Mouse (Mus musculus) forebrain, embryonic 14.5 days (tissue): ENCODE data around the gene Cbx2. TPM values are rescaled to one million over a fixed set of nuclear protein-coding genes. Genes with fewer than 3 reads are reported as not detected.
A peak's percentile ranks its signal among the peaks of the same experiment; 100 is the strongest.

Experiments
- ATAC-seq: fragments of 200-750 bp; cut with Nextera tagmentation; 2 replicates; pipeline ENCODE4 v1.8.0; 2017; ENCODE audit warnings: mild to moderate bottlenecking, moderate library complexity
- DNase-seq: peaks from one replicate; pipeline ENCODE4 v3.0.0-alpha.2; 2015; ENCODE audit warnings: low spot score
- H3K27ac ChIP-seq: fragments of 300-500 bp; sonication (generic); 2 replicates; pipeline ENCODE4 v1.5.1; 2014; ENCODE audit warnings: low read depth, mild to moderate bottlenecking, control low read depth, low read length, moderate library complexity
- H3K27me3 ChIP-seq: fragments of 300-500 bp; sonication (generic); replicated peaks from 2 replicates; pipeline ENCODE4 v1.6.1; 2014; ENCODE audit warnings: low read length, control low read depth, mixed read lengths; ENCODE audit not compliant: control insufficient read depth, insufficient read depth
- H3K36me3 ChIP-seq: fragments of 300-500 bp; sonication (generic); 2 replicates; pipeline ENCODE4 v1.6.1; 2014; ENCODE audit warnings: low read length, control low read depth; ENCODE audit not compliant: control insufficient read depth, insufficient read depth
- H3K4me1 ChIP-seq: fragments of 300-500 bp; sonication (generic); 2 replicates; pipeline ENCODE4 v1.6.1; 2014; ENCODE audit warnings: antibody characterized with exemption, low read length, control low read depth; ENCODE audit not compliant: control insufficient read depth, insufficient read depth
- H3K4me2 ChIP-seq: fragments of 300-500 bp; sonication (generic); 2 replicates; pipeline ENCODE4 v1.6.1; 2014; ENCODE audit warnings: mild to moderate bottlenecking, control low read depth, low read length
- H3K4me3 ChIP-seq: fragments of 300-500 bp; sonication (generic); 2 replicates; pipeline ENCODE4 v1.5.1; 2014; ENCODE audit warnings: low read depth, low read length, control low read depth
- H3K9ac ChIP-seq: fragments of 300-500 bp; sonication (generic); 2 replicates; pipeline ENCODE4 v1.6.1; 2014; ENCODE audit warnings: mild to moderate bottlenecking, low read length, control low read depth, moderate library complexity
- H3K9me3 ChIP-seq: fragments of 300-500 bp; sonication (generic); replicated peaks from 2 replicates; pipeline ENCODE4 v1.6.1; 2016; ENCODE audit warnings: low read length, control low read depth, mixed read lengths; ENCODE audit not compliant: control insufficient read depth
- WGBS: fragments of 180-500 bp; shearing (Covaris S2); extraction: QIAGEN DNeasy Blood & Tissue Kit; methylation state at CpG from one replicate; pipeline ENCODE4 v1.1.7; 2014; 5-methylcytosine and 5-hydroxymethylcytosine counted together
- polyA plus RNA-seq: library from polyadenylated mRNA; unstranded; fragments of >200 nt; fragmentation: Nextera tagmentation; extraction: Ambion mirVana; gene quantifications from 2 replicates; pipeline ENCODE4 v1.2.1, GENCODE M21; 2014

Cbx2 gene
- polyA plus RNA-seq, 1 experiment from 2014 or later: 19.2 TPM

GRCm38 (mm10) chr11:119006462-119006861 lies 16.3 kb upstream of the Cbx2 start:
- no peaks in the 10 kb centered on the region for H3K9me3 ChIP-seq
- ATAC-seq: no peak
- no peak overlapping the region for H3K4me2 ChIP-seq
- no peak overlapping the region for H3K27ac ChIP-seq
- H3K4me1 ChIP-seq: no peaks in the 10 kb centered on the region
- no peaks in the 10 kb centered on the region for H3K36me3 ChIP-seq
- WGBS: 72% methylated on average over 3 of the region's 3 CpGs
- no peaks in the 10 kb centered on the region for H3K27me3 ChIP-seq
- H3K4me3 ChIP-seq: no peak overlapping the region
- H3K9ac ChIP-seq: no peak overlapping the region
- no peak for DNase-seq

- Histone ChIP-seq H3K4me2 (peak overlapping the region; percentile 25; the same call in 1 of the 2 replicates), H3K4me3 (0 out of 2 replicates have a peak overlapping the region, but pooled peaks have one; percentile 9), H3K4me1 (no peaks in the 10 kb centered on the region), H3K27me3 (no peaks in the 10 kb centered on the region), H3K27ac (no peak overlapping the region), H3K9ac (peak overlapping the region; percentile 32; the same call in 1 of the 2 replicates), H3K9me3 (no peaks in the 10 kb centered on the region), H3K36me3 (no peaks in the 10 kb centered on the region)
- DNase-seq (peak; percentile 23), ATAC-seq (no peak)
- WGBS: 27% methylated on average over 21 of the region's 21 CpGs
These were observed 15.0 kb upstream of the Cbx2 start for GRCm38 (mm10) chr11:119007461-119008456.

- no peaks in the 10 kb centered on the region for H3K36me3 ChIP-seq
- H3K4me3 ChIP-seq: no peak overlapping the region
- H3K9me3 ChIP-seq: no peaks in the 10 kb centered on the region
- 89% methylated on average over 7 of the region's 7 CpGs for WGBS
- no peak overlapping the region for H3K27ac ChIP-seq
- H3K4me2 ChIP-seq: no peak overlapping the region
- DNase-seq (no peak), ATAC-seq (no peak)
- H3K27me3 ChIP-seq: no peaks in the 10 kb centered on the region
- no peak overlapping the region for H3K9ac ChIP-seq
- H3K4me1 ChIP-seq: no peaks in the 10 kb centered on the region
These were observed 8.3 kb upstream of the Cbx2 start for GRCm38 (mm10) chr11:119014455-119014854.

- Histone ChIP-seq H3K4me3 (no peak overlapping the region), H3K4me2 (no peak overlapping the region), H3K27me3 (peaks cover 4% of the 10 kb centered on the region; the same call in 1 of the 2 replicates), H3K9ac (no peak overlapping the region), H3K9me3 (no peaks in the 10 kb centered on the region), H3K27ac (no peak overlapping the region), H3K4me1 (peaks cover 6% of the 10 kb centered on the region), H3K36me3 (no peaks in the 10 kb centered on the region)
- 63% methylated on average over 7 of the region's 7 CpGs for WGBS
- DNase-seq: no peak
- no peak for ATAC-seq
These were observed 5.3 kb upstream of the Cbx2 start for GRCm38 (mm10) chr11:119017506-119017905.

- H3K4me3 ChIP-seq: no peak overlapping the region
- H3K27me3 ChIP-seq: peaks cover 4% of the 10 kb centered on the region; the same call in 1 of the 2 replicates
- H3K27ac ChIP-seq: no peak overlapping the region
- H3K9me3 ChIP-seq: no peaks in the 10 kb centered on the region
- H3K9ac ChIP-seq: no peak overlapping the region
- no peak for ATAC-seq
- H3K36me3 ChIP-seq: peaks cover 4% of the 10 kb centered on the region
- WGBS: 83% methylated on average over 7 of the region's 7 CpGs
- H3K4me2 ChIP-seq: no peak overlapping the region
- peaks cover 29% of the 10 kb centered on the region for H3K4me1 ChIP-seq
- no peak for DNase-seq
These were observed 1.6 kb upstream of the Cbx2 start for GRCm38 (mm10) chr11:119021180-119021579.

- no peaks in the 10 kb centered on the region for H3K9me3 ChIP-seq
- H3K36me3 ChIP-seq: peaks cover 15% of the 10 kb centered on the region
- 4% methylated on average over 42 of the region's 42 CpGs for WGBS
- peak overlapping the region; percentile 90 for H3K27ac ChIP-seq
- peak overlapping the region; percentile 78 for H3K4me2 ChIP-seq
- H3K27me3 ChIP-seq: peaks cover 4% of the 10 kb centered on the region; the same call in 1 of the 2 replicates
- DNase-seq (no peak), ATAC-seq (no peak)
- H3K4me3 ChIP-seq: peak overlapping the region; percentile 99
- H3K9ac ChIP-seq: peak overlapping the region; percentile 98
- H3K4me1 ChIP-seq: peaks cover 29% of the 10 kb centered on the region
These were observed 481 bp upstream of the Cbx2 start for GRCm38 (mm10) chr11:119022068-119022894.

GRCm38 (mm10) chr11:119023616-119023980 lies 836 bp downstream of the Cbx2 start:
- peak; percentile 8 for ATAC-seq

GRCm38 (mm10) chr11:119024260-119024659 lies 1.5 kb downstream of the Cbx2 start:
- ATAC-seq: no peak
- H3K4me1 ChIP-seq: peaks cover 29% of the 10 kb centered on the region

More at GRCm38 (mm10) chr11:119023616-119023980, 836 bp downstream of the Cbx2 start:
- Histone ChIP-seq H3K4me1 (peaks cover 29% of the 10 kb centered on the region), H3K9me3 (no peaks in the 10 kb centered on the region), H3K9ac (peak overlapping the region; percentile 98), H3K27ac (peak overlapping the region; percentile 90), H3K4me3 (peak overlapping the region; percentile 99), H3K36me3 (peaks cover 28% of the 10 kb centered on the region), H3K27me3 (peaks cover 4% of the 10 kb centered on the region; the same call in 1 of the 2 replicates), H3K4me2 (peak overlapping the region; percentile 78)
- DNase-seq: peak; percentile 64
- WGBS: 1% methylated on average over 12 of the region's 15 CpGs

More at GRCm38 (mm10) chr11:119024260-119024659, 1.5 kb downstream of the Cbx2 start:
- peak overlapping the region; percentile 90; the same call in 1 of the 2 replicates for H3K27ac ChIP-seq
- H3K4me3 ChIP-seq: peak overlapping the region; percentile 99
- H3K4me2 ChIP-seq: peak overlapping the region; percentile 78
- peak overlapping the region; percentile 98 for H3K9ac ChIP-seq
- 11% methylated on average over 7 of the region's 7 CpGs for WGBS
- DNase-seq: no peak
- peaks cover 35% of the 10 kb centered on the region for H3K36me3 ChIP-seq
- peaks cover 4% of the 10 kb centered on the region; the same call in 1 of the 2 replicates for H3K27me3 ChIP-seq
- H3K9me3 ChIP-seq: no peaks in the 10 kb centered on the region
